Mouse (Mus musculus): ENCODE measurements around the gene Nat8f6.

GRCm38 (mm10) chr6:85820837-85821236 lies at the start of gene Nat8f6, which contains the start of gene Nat8f5:
- TF ChIP-seq CTCF (IDR thresholded peaks at IDR 0.05; ENCODE audit: low read depth, low read length) (no peak), POLR2A (IDR thresholded peaks at IDR 0.05; ENCODE audit: insufficient read depth, low read length) (no peak), EP300 (IDR thresholded peaks at IDR 0.05; ENCODE audit: insufficient read depth, low read depth, low read length) (no peak)

Measured in ES-Bruce4 (cell line).